Mouse (Mus musculus) lung, postnatal 14 days (tissue): ENCODE data around the gene Cfc1.
A peak's percentile ranks its signal among the peaks of the same experiment; 100 is the strongest.
"Not testable (repeated sequence)": the region's sequence is repeated elsewhere in the genome, so short reads cannot be mapped to it uniquely, and the experiment has no call there.

Experiments
- DNase-seq: peaks from one replicate; pipeline ENCODE4 v3.0.0; 2021

Cfc1 gene

DNA sequence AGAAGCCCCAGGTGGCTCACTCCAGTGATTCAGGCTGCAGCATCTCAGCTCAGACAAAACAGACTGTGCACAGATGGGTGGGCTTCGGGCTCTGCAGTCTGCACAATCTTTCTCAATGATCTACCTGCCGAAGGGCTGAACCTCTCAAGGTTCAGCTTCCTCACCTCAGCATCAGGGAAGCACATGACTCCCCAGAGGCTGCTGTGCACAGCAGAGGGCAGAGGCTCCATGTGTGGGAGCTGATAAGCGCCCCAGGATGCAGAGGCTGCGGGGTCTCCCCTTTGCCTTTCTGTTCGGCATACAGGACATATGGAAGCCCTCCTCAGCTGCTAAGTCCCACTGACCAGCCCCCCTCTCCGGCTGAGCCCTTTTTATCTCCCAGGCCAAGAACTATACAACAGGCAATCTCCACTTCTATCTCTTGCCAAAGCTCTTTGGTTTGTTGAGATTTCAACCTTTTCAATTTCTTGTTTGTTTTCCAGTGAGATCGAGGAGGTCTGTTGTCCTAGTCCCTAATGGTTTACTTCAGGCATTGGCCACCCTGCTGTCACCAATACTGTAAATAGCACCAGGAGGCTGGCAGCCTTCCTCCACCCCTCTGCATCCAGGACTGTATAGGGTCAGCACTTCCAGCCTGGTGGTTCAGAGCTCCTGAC, at the start of gene Cfc1:
Gene Cfc1, plus strand, starts transcription at position 606 of the 656 bp plus-strand sequence.
- DNase-seq, result not testable (repeated sequence)

DNA sequence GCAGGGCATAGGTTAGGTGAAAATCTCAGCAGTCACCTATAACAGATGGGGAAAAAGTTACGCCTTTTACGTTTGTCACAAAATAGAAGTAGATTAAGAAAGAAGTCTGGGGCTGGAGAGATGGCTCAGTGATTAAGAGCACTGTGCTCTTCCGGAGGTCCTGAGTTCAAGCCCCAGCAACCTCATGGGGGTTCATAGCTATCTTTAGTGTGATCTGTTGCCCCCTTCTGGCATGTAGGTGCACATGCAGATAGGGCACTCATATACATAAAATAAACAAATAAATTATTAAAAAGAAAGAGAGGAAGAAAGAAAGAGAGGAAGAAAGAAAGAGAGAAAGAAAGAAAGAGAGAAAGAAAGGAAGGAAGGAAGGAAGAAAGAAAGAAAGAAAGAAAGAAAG, 48.1 kb upstream of the Cfc1 start:
- DNase-seq, result no peak

DNA sequence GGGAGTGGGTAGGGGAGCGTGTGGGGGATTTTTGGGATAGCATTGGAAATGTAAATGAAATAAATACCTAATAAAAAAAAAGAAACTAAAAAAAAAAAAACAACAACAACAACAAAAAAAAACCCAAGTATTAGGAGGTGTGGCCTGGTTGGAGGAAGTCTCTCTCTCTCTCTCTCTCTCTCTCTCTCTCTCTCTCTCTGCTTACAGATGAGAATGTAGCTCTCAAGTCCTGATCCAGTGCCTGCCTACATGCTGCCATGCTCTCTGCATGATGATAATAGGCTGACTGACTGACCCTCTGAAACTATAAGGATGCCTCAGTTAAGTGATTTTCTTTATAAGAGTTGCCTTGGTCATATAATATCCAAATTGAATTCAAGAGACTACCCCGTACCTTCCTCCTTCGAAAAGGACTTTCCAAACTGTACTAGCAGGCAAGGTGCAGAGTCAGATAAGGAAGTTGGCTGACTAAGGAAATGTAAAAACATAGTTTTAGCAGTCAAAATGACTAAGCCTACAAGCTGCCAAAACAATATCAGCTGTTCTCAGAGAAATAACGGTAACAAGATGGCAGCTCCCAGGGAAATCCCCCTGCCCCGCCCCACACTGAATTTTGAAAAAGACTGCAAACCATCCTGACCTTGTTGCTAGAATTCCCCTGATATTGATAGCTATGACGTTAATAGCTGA, 45.5 kb upstream of the Cfc1 start:
- DNase-seq, result no peak

DNA sequence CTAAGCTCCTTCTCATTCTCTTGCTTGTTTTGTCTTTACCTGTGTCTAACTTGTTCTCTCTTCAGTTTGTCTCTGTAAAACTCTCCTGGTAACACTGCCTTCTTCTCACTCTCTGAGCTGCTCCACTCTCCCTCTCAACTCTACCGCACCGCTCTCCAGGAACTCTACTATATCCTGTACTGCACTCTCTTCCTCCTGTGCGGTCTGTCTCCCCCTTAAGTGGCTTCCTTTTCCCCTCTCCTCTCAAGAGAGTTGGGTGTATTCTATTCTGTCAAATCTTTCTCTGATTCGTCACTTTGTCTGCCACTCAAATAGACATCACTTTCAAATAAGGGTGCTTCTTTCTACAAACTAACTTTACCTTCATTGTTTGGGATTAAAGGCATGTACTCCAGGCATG, 44.0 kb upstream of the Cfc1 start:
- no peak for DNase-seq

DNA sequence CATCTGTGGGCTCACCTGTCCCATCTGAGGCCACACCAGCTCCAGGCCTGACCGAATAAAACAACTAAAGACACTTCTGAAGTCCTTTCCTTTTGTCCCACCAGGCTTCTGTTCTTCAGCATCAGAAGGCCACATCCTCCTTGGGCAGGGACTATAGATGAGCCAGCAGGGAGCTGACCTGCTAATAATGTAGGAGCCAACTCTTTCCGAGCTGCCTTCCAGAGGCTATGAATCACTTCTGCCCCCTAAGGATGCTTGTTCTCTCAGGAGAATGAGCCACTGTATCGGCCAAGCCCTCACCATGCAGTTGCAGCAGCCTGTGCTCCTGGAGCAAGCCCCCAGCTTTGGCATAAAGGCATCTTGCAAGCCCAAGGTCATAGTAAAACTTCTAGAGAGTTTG, 32.5 kb upstream of the Cfc1 start:
- no peak for DNase-seq

DNA sequence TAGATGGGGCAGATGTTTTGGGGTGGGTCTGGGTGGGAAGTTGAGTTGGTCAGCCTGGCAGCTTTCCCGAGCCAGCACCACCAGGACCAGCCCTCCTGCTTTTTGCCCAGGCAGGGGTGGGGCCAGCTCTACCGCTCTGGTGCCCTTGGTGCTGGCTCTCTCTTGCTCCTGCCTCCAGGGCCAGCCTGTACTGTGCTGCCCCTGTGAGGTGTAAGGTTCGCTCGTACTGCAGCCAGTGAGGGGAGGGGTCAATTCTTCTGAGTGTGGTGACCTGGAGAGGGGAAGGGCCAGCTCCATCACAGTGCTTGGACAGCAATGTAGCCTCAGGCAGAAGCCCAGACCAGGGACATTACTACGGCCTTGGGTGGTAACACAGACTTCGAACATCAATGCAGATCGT, 30.1 kb upstream of the Cfc1 start:
- no peak for DNase-seq

DNA sequence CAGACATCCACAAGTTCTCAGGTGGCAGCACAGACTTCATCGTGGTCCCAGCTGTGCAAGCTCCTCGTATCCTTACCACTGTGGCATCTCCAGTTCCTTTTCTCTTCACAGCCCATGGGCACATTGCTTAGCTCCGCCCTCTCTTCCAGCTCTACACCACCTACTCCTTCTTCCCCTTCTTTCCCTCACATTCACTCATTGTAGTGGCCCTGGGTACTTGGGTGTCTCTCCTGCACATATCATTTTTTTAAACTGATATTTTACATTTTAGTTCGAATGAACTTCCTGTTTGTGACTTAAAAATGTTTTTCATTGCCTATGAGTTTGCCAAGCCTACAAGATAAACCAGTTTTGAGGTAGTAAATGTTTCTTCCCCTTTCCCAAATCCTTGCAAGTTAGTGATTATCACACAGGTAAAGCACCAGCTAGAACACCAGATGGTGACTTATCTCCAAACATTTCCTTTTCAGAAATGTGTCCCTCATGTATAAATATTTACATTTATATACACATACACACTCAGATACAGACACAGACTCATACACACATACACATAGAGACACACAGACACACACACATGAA, 29.4 kb upstream of the Cfc1 start:
- DNase-seq, result no peak

DNA sequence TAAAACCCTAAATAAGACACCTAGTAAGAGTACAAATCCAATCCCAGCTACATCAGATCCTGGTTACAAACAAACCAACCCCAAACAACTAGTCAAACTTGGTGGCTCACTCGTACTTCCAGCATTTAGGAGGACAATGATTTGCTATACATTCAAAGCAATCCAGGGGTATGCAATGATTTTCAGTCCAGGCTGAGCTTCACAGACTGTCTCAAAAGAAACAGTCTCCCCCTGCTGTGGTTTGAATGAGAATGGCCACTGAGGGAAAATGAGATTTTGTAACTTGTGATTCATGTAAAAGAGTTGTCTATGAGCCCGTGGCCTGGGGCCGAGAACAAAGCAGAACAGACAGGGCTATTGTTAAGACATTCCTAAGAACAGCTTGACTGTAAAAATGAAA, 27.5 kb upstream of the Cfc1 start:
- DNase-seq, result no peak

DNA sequence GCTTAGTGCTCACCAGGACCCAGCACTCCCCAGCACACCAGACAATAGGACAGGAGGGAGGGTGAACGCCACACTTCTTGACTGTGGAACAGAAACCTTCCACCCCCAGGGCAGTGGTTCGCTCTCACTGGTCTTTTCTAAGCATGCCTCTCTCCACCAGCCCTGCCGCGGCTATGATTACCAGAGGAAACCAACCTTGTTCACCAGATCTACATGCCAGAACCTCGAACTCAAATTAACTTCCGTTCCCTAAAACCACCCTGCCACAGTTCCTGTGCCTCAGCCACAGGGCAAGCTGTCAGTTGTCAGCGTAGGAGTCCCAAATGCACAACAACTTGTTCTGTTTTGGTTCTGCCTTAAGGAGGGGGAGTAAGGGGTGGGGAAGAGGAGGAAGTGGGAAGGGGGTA, 24.9 kb upstream of the Cfc1 start:
- no peak for DNase-seq

DNA sequence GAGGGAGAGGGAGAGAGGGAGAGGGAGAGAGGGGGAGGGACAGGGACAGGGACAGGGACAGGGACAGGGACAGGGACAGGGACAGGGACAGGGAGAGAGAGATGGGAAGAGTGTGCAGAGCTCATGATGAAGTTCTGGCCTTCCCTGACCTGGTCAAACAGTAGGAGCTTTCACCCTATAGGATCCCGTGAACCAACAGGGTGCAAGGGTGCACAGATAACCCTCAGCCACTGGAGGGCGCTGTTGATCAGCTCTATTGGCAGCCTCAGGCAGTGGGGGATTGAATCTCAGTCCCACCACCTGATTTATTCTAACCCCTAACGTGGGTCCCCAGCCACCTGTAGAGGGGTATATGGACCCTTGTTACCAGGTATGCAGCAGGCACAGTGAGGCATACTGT, 24.4 kb upstream of the Cfc1 start:
- DNase-seq, result peak; percentile 43

DNA sequence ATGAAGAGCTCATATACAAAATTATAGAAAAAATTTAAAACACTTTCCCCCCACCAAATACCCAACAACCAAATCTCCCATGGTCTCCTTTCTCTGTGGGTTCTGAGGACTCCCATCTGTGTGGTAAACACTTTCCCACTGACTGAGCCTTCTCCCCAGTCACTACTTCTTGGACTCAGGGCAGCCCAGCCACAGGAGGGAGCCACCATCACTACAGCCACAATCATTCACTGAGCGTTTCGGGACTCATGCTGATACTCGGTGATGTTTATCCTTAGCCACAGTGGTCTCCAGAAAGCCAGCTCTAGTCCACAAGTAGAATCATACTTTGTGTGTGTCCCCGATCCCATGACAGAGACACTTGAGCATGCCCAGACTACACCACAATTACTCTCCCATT, 22.4 kb upstream of the Cfc1 start:
- no peak for DNase-seq

DNA sequence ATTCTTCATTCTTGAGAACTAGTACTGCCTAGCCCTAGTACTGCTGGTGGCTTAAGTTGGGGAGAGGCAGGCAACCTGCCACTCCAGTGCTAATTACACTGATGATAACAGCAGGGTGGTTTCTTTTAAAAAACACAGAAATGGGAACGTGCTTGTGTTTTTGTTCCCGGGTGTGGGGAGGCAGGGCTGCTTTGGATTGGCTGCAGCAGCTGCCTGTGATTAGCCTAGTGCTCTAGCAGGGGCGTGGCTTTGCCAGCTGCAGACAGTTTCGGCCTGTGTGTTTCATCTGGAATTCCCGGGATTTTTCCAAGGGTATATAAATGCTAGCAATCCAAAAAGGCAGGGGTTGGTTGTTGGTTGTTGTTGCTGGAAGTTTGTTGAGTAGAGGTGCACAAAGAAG, 18.9 kb upstream of the Cfc1 start:
- no peak for DNase-seq

DNA sequence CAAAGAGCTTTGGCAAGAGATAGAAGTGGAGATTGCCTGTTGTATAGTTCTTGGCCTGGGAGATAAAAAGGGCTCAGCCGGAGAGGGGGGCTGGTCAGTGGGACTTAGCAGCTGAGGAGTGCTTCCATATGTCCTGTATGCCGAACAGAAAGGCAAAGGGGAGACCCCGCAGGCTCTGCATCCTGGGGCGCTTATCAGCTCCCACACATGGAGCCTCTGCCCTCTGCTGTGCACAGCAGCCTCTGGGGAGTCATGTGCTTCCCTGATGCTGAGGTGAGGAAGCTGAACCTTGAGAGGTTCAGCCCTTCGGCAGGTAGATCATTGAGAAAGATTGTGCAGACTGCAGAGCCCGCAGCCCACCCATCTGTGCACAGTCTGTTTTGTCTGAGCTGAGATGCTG, 18.2 kb upstream of the Cfc1 start:
- DNase-seq, result not testable (repeated sequence)

DNA sequence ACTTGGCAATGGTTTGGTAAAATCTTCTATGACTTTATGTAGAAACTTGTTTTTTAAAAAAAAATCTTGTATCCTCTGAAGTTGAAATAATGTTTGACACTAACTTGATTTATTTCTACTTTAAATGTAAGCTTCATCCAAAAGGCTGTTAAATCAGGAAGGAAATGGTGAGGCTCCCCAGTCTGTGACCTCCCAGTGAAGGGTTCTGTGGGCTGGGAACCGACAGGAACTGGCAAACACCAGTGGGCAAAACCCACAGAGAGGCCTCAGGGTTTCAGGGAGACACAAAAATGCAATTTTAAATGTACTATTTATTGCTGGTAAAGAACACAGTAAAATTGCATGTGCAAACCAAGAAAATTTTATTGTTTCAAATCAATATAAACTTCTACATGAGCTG, 17.7 kb upstream of the Cfc1 start:
- DNase-seq, result not testable (repeated sequence)

DNA sequence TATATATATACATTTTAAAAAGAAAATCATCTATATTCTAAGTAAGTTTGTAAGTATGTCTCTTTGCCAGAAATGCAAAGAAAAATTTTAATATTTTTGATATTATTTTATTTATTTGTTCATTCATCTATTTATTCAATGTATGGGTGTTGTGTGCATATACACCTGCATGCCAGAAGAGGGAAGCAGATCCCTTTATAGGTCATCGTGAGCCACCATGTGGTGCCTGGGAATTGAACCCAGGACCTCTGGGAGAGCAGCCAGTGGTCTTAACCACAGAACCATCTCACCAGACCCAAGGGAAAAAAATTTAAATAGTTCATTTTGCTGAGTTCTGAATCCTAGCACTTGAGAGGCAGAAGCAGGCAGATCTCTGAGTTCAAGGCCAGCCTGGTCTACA, 17.2 kb upstream of the Cfc1 start:
- no peak for DNase-seq

DNA sequence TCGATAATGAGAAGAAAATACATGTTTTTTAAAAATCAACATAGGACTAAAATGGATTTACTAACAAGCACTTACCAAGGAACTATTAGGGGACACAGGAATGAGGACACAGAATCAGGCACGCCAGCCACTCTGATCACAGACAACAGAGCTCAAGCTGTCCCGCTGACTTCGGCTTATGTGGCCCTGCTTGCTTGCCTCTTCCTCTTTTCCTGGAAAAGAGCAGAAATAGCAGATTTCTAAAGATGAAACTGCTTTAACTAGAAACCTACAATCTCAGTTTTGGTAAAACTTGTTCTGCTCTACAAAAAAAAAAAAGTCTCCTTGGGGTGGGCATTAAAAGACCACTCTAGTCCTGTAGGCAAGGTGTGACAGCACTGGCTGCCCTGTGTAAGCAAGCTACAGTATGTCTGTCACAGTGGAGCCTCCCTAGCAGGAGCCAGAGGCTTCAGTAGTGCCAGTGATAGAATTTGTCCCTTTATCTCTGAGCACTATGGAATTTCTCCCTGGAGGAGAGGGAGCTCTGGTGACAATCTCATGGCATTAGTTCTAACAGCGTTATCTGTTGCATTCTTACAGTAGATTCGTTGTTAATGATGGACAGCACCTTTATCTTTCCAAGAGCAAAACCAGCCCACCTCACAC, 13.1 kb upstream of the Cfc1 start:
- no peak for DNase-seq

DNA sequence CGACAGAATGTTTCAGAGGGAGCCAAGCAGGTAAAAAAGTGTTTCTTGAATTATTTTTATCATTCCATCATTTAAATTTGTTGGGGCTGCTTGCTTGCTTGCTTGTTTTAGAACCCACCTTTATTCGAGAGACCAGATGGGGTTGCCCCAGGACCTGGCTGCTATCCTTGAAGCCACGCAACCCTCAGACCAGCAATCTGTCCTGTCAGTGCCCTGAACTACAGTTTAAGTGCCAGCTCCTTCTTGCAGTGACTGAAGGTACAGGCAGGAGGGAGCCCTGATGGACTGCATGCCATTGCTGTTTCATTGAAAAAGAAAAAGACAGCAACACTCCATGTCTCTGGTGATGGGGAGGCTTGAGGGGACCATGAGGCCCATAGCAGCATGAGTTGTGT, 12.6 kb upstream of the Cfc1 start:
- DNase-seq, result no peak

DNA sequence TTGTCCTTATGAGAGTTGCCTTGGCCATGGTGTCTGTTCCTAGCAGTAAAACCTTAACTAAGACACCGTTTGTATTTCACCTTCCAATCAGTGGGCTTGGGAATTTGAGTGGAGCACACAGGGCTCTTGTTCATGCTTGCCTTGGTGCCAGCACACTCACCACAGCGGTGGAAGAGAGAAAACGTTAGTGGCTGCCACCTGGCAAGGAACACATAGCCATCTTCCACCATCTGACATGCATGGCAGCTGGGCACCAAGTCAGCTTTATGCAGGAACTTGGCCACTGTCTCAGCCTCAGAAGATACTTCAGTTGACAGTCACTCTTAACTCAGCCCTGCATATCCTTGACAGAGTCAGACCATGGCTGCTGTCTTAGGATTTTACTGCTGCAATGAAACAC, 11.8 kb upstream of the Cfc1 start:
- DNase-seq, result no peak

DNA sequence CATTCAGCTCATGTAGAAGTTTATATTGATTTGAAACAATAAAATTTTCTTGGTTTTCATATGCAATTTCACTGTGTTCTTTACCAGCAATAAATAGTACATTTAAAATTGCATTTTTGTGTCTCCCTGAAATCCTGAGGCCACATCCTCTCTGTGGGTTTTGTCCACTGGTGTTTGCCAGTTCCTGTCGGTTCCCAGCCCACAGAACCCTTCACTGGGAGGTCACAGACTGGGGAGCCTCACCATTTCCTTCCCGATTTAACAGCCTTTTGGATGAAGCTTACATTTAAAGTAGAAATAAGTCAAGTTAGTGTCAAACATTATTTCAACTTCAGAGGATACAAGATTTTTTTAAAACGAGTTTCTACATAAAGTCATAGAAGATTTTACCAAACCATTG, 874 bp upstream of the Cfc1 start:
- DNase-seq, result not testable (repeated sequence)

DNA sequence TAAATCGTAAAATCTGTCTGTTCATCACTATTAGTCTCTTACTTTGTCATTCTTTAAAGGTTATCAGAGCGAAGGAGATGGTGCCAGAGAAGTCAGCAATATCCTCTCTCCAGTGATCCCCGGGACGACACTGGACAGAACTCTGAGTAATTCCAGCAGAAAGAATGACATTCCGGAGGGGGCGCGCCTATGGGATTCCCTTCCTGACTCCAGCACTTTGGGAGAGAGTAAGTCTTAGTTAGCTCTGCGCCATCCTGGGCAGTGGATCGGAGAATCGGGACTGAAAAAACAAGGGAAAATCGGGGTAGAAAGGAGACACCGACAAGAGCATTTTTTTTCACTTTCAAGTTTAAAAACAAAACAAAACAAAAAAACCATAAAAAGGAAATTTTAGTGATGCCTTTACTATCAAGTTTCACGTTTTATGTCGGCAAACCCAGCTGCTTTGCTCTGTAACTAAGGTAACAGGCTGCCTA, 881 bp downstream of the Cfc1 start:
- no peak for DNase-seq

DNA sequence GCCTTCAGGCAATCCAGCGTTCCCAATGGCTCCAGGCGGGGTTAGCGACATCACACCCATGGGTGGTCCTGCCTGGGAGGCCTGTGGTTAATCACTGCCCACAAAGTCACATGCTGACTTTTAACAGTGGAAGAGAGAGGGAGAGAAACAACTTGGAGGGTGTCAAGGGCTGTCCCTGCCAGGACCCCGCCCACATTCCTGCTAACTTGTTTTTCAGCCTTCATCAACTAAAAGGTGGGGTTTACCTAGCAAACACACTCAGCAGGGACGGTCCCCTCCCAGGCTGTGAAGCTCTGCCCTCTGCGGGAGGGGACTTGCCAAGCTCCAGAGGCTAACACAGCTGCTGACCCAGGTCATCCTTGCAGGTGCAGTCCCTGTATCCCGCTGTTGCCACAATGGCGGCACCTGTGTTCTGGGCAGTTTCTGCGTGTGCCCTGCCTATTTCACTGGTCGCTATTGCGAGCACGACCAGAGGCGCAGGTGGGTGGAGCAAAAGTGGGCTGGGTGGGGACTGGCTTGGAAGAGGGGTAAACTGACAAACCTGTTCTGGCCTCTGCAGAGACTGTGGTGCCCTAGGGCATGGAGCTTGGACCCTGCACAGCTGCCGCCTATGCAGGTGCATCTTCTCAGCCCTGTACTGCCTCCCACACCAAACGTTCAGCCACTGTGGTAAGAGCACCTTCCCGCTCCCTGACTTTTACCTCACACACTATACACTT, 1.5 kb downstream of the Cfc1 start:
- peak; percentile 34 for DNase-seq

DNA sequence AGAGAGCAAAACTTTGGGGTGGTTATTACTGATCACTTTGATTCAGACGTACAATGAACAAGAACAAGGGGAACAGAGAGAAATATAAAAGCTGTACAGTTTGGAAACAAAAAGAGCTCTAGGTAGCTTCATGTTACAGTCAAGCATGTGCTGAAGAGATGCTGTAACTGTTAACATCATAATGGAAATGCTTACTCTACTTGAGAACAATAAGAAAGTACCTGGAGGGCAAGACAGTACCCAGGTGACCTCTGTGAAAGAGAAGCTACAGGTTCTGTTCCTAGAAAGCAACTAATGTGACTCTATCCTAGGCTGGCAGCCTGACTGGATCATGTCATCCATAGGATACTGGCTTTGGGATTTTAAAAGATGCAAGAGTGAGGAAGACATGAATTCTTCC, 11.6 kb downstream of the Cfc1 start:
- DNase-seq, result no peak

DNA sequence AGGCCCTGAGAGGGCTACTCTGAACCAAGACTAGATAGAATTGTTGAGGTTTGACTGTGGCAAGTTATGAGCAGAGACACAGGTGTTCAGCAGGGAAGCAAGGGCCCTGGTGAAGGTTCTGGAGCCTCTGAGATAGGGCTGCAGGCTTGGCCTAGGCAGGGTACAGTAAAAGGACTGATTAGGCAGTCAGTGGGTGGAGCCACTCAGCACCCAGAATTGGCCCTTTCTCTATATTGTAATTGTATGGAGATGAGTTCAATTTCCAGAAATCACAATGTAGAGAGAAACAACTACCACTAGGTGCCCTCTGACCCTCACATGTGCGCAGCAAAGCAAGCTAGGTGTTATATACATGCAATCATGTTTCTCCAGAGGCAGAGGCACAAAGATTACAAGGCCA, 18.2 kb downstream of the Cfc1 start:
- DNase-seq, result no peak
